In the genomic region with DNA sequence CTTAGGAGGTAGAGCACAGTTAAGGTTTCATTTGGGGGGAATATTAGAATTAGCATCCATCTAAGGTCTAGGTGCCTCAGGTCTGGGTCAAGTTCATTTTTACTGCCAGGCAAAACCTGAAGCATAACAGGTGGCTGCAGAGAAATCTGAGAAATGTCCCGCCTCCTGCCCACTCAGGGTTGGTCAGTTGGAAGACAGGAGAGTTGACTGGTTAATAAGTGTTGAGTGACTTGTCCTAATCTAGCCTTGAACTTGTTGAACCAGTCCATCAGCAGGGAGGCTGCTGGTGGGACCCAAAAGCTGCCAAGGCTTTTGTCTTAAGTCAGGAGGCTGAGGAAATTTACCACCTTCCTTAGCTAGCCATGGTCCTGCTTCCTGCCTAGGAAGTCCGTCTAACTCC, we compare ENCODE assay signal across 15 mouse cellular contexts. TPM values are rescaled to one million over a fixed set of nuclear protein-coding genes. Genes with fewer than 3 reads are reported as not detected.
DNase-seq lines count a peak whose midpoint lies in the region; ATAC-seq and TF ChIP-seq lines count a peak whose summit lies in the region.
"Had no signal": no experiment of that assay in that cellular context is flagged by ENCODE, and none has a peak within 500 bp of the region (broad histone marks: within the 10 kb centered on the region; RNA-seq: fewer than 3 reads in every experiment).

No protein-coding gene starts in this region.

- peak; percentile 76 for ATAC-seq in intestine, embryonic 15.5 days
- no peak for ATAC-seq in intestine, postnatal 0 days
- peak; percentile 85; the same call in 1 of the 2 replicates for ATAC-seq in embryonic facial prominence, embryonic 14.5 days (ENCODE audit: low read depth)
- peak; percentile 75; the same call in 1 of the 2 replicates for ATAC-seq in kidney, postnatal 0 days (replicated peaks; ENCODE audit: low FRiP score, low read depth)
- ATAC-seq: forebrain, embryonic 14.5 days had no signal

- H3K9me3 ChIP-seq in intestine, embryonic 15.5 days = no peaks in the 10 kb centered on the region
- no peaks in the 10 kb centered on the region for H3K9me3 ChIP-seq in intestine, postnatal 0 days (ENCODE audit: control insufficient read depth)
- H3K9me3 ChIP-seq in embryonic facial prominence, embryonic 14.5 days (ENCODE audit: control insufficient read depth, low read length) = no peaks in the 10 kb centered on the region
- no peaks in the 10 kb centered on the region for H3K9me3 ChIP-seq in kidney, postnatal 0 days (replicated peaks; ENCODE audit: low read length)
- H3K9me3 ChIP-seq: limb, embryonic 15.5 days; neural tube, embryonic 13.5 days had no signal

- H3K4me3 ChIP-seq in intestine, embryonic 15.5 days (replicated peaks) = no peak overlapping the region
- no peak overlapping the region for H3K4me3 ChIP-seq in intestine, postnatal 0 days (ENCODE audit: low read depth, low read length)
- H3K4me3 ChIP-seq in embryonic facial prominence, embryonic 14.5 days (ENCODE audit: low read depth, low read length) = no peak overlapping the region
- no peak overlapping the region for H3K4me3 ChIP-seq in kidney, postnatal 0 days (replicated peaks; ENCODE audit: low read depth, low read length)
- H3K4me3 ChIP-seq: left cerebral cortex, adult 2 months; limb, embryonic 15.5 days; neural tube, embryonic 13.5 days had no signal

- no peak overlapping the region for H3K9ac ChIP-seq in intestine, embryonic 15.5 days
- no peak overlapping the region for H3K9ac ChIP-seq in intestine, postnatal 0 days (ENCODE audit: low read depth, low read length)
- no peak overlapping the region for H3K9ac ChIP-seq in embryonic facial prominence, embryonic 14.5 days (ENCODE audit: low read depth, low read length)
- no peak overlapping the region for H3K9ac ChIP-seq in kidney, postnatal 0 days (ENCODE audit: low read depth, low read length)
- H3K9ac ChIP-seq: limb, embryonic 15.5 days; neural tube, embryonic 13.5 days had no signal

- intact Hi-C loops in heart, postnatal 14 days (cut with DNase I) = no loop called here

- no peak overlapping the region for H3K4me2 ChIP-seq in intestine, embryonic 15.5 days (replicated peaks)
- H3K4me2 ChIP-seq in intestine, postnatal 0 days (replicated peaks; ENCODE audit: low read depth) = no peak overlapping the region
- H3K4me2 ChIP-seq in embryonic facial prominence, embryonic 14.5 days (ENCODE audit: low read depth, low read length) = no peak overlapping the region
- H3K4me2 ChIP-seq in kidney, postnatal 0 days (ENCODE audit: low read length) = no peak overlapping the region
- H3K4me2 ChIP-seq: limb, embryonic 15.5 days; neural tube, embryonic 13.5 days had no signal

- peaks cover 29% of the 10 kb centered on the region for H3K27me3 ChIP-seq in intestine, embryonic 15.5 days (replicated peaks)
- H3K27me3 ChIP-seq in intestine, postnatal 0 days (replicated peaks; ENCODE audit: control insufficient read depth, insufficient read depth, low read length) = peaks cover 29% of the 10 kb centered on the region
- H3K27me3 ChIP-seq in embryonic facial prominence, embryonic 14.5 days (replicated peaks; ENCODE audit: control insufficient read depth, insufficient read depth, low read length) = peaks cover 36% of the 10 kb centered on the region
- H3K27me3 ChIP-seq in kidney, postnatal 0 days (ENCODE audit: insufficient read depth, low read length) = peaks cover 18% of the 10 kb centered on the region

- 68% methylated on average over 2 of the region's 2 CpGs for WGBS in intestine, embryonic 15.5 days
- WGBS in intestine, postnatal 0 days = 64% methylated on average over 2 of the region's 2 CpGs
- WGBS in embryonic facial prominence, embryonic 14.5 days = 62% methylated on average over 2 of the region's 2 CpGs
- 60% methylated on average over 2 of the region's 2 CpGs for WGBS in kidney, postnatal 0 days

- DNase-seq in embryonic facial prominence, embryonic 14.5 days (ENCODE audit: low spot score) = peak; percentile 54
- peak; percentile 38 for DNase-seq in kidney, postnatal 0 days (ENCODE audit: low spot score)
- peak; percentile 34 for DNase-seq in lung, postnatal 25 days (ENCODE audit: low spot score)
- no peak for DNase-seq in heart, postnatal 14 days
- no peak for DNase-seq in cerebellum, postnatal 10 days
- no peak for DNase-seq in frontal cortex, postnatal 14 days (ENCODE audit: low spot score in 2 of 2)
- DNase-seq: cerebellum, adult 2 months; gastrocnemius, postnatal 14 days had no signal

- H3K4me1 ChIP-seq in intestine, embryonic 15.5 days (replicated peaks) = peaks cover 10% of the 10 kb centered on the region
- no peaks in the 10 kb centered on the region for H3K4me1 ChIP-seq in intestine, postnatal 0 days (replicated peaks; ENCODE audit: control insufficient read depth, insufficient read depth, low read length)
- peaks cover 8% of the 10 kb centered on the region for H3K4me1 ChIP-seq in embryonic facial prominence, embryonic 14.5 days (ENCODE audit: control insufficient read depth, insufficient read depth, low read length)
- H3K4me1 ChIP-seq in kidney, postnatal 0 days (replicated peaks; ENCODE audit: insufficient read depth, low read length) = peaks cover 9% of the 10 kb centered on the region; the same call in 1 of the 2 replicates

- H3K27ac ChIP-seq in intestine, embryonic 15.5 days = no peak overlapping the region
- H3K27ac ChIP-seq in intestine, postnatal 0 days (ENCODE audit: low read depth, low read length) = no peak overlapping the region
- H3K27ac ChIP-seq in embryonic facial prominence, embryonic 14.5 days (replicated peaks; ENCODE audit: low read depth, low read length) = no peak overlapping the region
- no peak overlapping the region for H3K27ac ChIP-seq in kidney, postnatal 0 days
- H3K27ac ChIP-seq: left cerebral cortex, adult 2 months; limb, embryonic 15.5 days; neural tube, embryonic 13.5 days had no signal

- TF ChIP-seq CTCF in intestine, postnatal 0 days (IDR thresholded peaks at IDR 0.05; ENCODE audit: low read depth) = no peak
- no peak for TF ChIP-seq CTCF in kidney, postnatal 0 days (IDR thresholded peaks at IDR 0.05; ENCODE audit: low read depth)

- no peaks in the 10 kb centered on the region for H3K36me3 ChIP-seq in intestine, embryonic 15.5 days
- H3K36me3 ChIP-seq in intestine, postnatal 0 days (ENCODE audit: control insufficient read depth, insufficient read depth) = no peaks in the 10 kb centered on the region
- no peaks in the 10 kb centered on the region for H3K36me3 ChIP-seq in embryonic facial prominence, embryonic 14.5 days (ENCODE audit: control insufficient read depth, insufficient read depth, low read length)
- no peaks in the 10 kb centered on the region for H3K36me3 ChIP-seq in kidney, postnatal 0 days (ENCODE audit: insufficient read depth, low read length)
- H3K36me3 ChIP-seq: limb, embryonic 15.5 days; neural tube, embryonic 13.5 days had no signal

RNA-seq across cellular contexts. Expression of gene Mrap2, which starts 3.8 kb away (rescaled TPM):
- polyA plus RNA-seq in intestine, embryonic 15.5 days (2015; fragmentation: Nextera tagmentation; extraction: Ambion mirVana) = 0.39 and 0.40 TPM in 2 replicates
- 0.30 and 0.38 TPM in 2 replicates for polyA plus RNA-seq in intestine, postnatal 0 days (2015; fragmentation: Nextera tagmentation; extraction: Ambion mirVana)
- polyA plus RNA-seq in embryonic facial prominence, embryonic 14.5 days (2014; fragmentation: Nextera tagmentation; extraction: Ambion mirVana) = 0.19 and 0.41 TPM in 2 replicates
- 0.05 and 0.14 TPM in 2 replicates for polyA plus RNA-seq in kidney, postnatal 0 days (2015; fragmentation: Nextera tagmentation; extraction: Ambion mirVana)
- 1 to 10 TPM; 3.2 to 4.1 TPM for total RNA-seq in heart, postnatal 14 days (2021)
- total RNA-seq: megakaryocyte progenitor cell, adult 5-6 weeks had no signal

Comparison
In these comparisons a context has a peak if more than half of its experiments do, and no peak if none do; other contexts are left out.
1. DNase-seq: peak in embryonic facial prominence, embryonic 14.5 days (single experiment), kidney, postnatal 0 days (single experiment) and lung, postnatal 25 days (single experiment); none in heart, postnatal 14 days (0 of 2), cerebellum, postnatal 10 days (0 of 2) and frontal cortex, postnatal 14 days (0 of 2).